In the genomic region with DNA sequence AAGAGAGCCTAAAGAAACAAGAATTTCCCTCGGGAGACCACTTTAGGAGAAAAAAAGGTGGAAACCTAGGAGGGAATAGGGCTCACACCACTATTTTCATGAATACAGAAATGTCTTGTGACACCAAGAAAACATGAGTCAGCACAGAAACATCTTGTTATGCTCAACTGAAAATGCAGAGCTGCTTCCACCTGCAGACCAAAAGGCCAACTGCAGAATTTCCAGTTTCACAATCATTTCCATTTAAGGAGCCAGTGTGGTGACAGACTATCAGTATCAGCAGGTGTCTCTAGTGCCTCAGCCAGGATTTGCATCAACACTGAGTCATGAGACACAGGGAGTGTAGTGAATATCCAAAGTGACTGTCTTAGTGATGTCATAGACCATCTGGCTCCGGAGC, we compare ENCODE assay signal across 8 mouse cellular contexts. TPM values are rescaled to one million over a fixed set of nuclear protein-coding genes. Genes with fewer than 3 reads are reported as not detected.
DNase-seq lines count a peak whose midpoint lies in the region; ATAC-seq and TF ChIP-seq lines count a peak whose summit lies in the region.

No protein-coding gene starts in this region.

- no peak for ATAC-seq in limb, embryonic 14.5 days (ENCODE audit: low FRiP score, low read depth)
- peak; percentile 96 for ATAC-seq in Patski
- peak; percentile 95 for ATAC-seq in frontal cortex, adult (ENCODE audit: low TSS enrichment)

- H3K36me3 ChIP-seq in limb, embryonic 14.5 days (ENCODE audit: control insufficient read depth, insufficient read depth, low read length), result no peaks in the 10 kb centered on the region
- no peaks in the 10 kb centered on the region for H3K36me3 ChIP-seq in limb, embryonic 10.5 days
- no peaks in the 10 kb centered on the region for H3K36me3 ChIP-seq in myocyte (ENCODE audit: control insufficient read depth, insufficient read depth)

- no peak overlapping the region for H3ac ChIP-seq in myocyte (ENCODE audit: control insufficient read depth, insufficient read length)

- H3K27me3 ChIP-seq in limb, embryonic 14.5 days (ENCODE audit: control insufficient read depth, insufficient read depth, low read length), result no peaks in the 10 kb centered on the region
- no peaks in the 10 kb centered on the region for H3K27me3 ChIP-seq in limb, embryonic 10.5 days (ENCODE audit: low read depth, poor library complexity, severe bottlenecking)
- H3K27me3 ChIP-seq in Patski, result no peaks in the 10 kb centered on the region
- no peaks in the 10 kb centered on the region for H3K27me3 ChIP-seq in myocyte (ENCODE audit: control insufficient read depth, insufficient read depth, insufficient read length)

- TF ChIP-seq CTCF in Patski (IDR thresholded peaks at IDR 0.05), result peak; percentile 90

- POLR2A ChIA-PET in Patski (lab: Charles Lee), result no interaction called here

- no peak overlapping the region for H3K4me3 ChIP-seq in limb, embryonic 14.5 days (replicated peaks; ENCODE audit: low read length)
- no peak overlapping the region for H3K4me3 ChIP-seq in limb, embryonic 10.5 days
- H3K4me3 ChIP-seq in myocyte, result no peak overlapping the region

- 62% methylated on average over 2 of the region's 2 CpGs for WGBS in limb, embryonic 14.5 days
- WGBS in limb, embryonic 10.5 days, result 68% methylated on average over 2 of the region's 2 CpGs

- H3K4me2 ChIP-seq in limb, embryonic 14.5 days (replicated peaks; ENCODE audit: low read depth, low read length, severe bottlenecking), result no peak overlapping the region
- no peak overlapping the region for H3K4me2 ChIP-seq in myocyte (ENCODE audit: low read depth)

- H3K4me1 ChIP-seq in limb, embryonic 14.5 days (ENCODE audit: control insufficient read depth, insufficient read depth, low read length), result no peaks in the 10 kb centered on the region
- H3K4me1 ChIP-seq in limb, embryonic 10.5 days, result 0 out of 2 replicates have a peak, but pooled peaks cover 3% of the 10 kb centered on the region

- H3K9me3 ChIP-seq in limb, embryonic 14.5 days (ENCODE audit: control insufficient read depth, low read length), result no peaks in the 10 kb centered on the region
- no peaks in the 10 kb centered on the region for H3K9me3 ChIP-seq in limb, embryonic 10.5 days (replicated peaks)

- TF ChIP-seq POLR2A in limb, embryonic 14.5 days (IDR thresholded peaks at IDR 0.05; ENCODE audit: borderline replicate concordance, extremely low read depth, insufficient read depth, insufficient read length), result no peak
- TF ChIP-seq POLR2A in myocyte (IDR thresholded peaks at IDR 0.05; ENCODE audit: insufficient read length, low read depth), result no peak

- in situ Hi-C loops in Patski (cut with MboI; ENCODE audit: low pct_unique_long_range_greater_than_20kb), result no loop called here

- H3K27ac ChIP-seq in limb, embryonic 14.5 days (replicated peaks; ENCODE audit: low read depth, low read length), result no peak overlapping the region
- H3K27ac ChIP-seq in limb, embryonic 10.5 days, result no peak overlapping the region

- peak; percentile 15 for DNase-seq in limb, embryonic 14.5 days (ENCODE audit: low spot score)
- no peak for DNase-seq in limb, embryonic 10.5 days (ENCODE audit: low spot score)
- peak; percentile 66 for DNase-seq in Patski (ENCODE audit: low read depth, low spot score)
- peak; percentile 42 for DNase-seq in kidney, postnatal 14 days
- DNase-seq in spleen, postnatal 14 days (ENCODE audit: low spot score in 2 of 2), result no peak
- DNase-seq in thymus, adult 18-20 months, result no peak

- no peak overlapping the region for H3K9ac ChIP-seq in limb, embryonic 14.5 days (ENCODE audit: low read depth, low read length, severe bottlenecking)

- CTCF ChIA-PET in Patski (lab: Charles Lee), result interaction anchor here (0.7 to 2.3 kb wide), 12 partner anchors 11 to 476 kb away, joined by 3 to 8 read pairs (median 3); partner anchors contain the start of gene Cldn1

- H3K79me2 ChIP-seq in myocyte (ENCODE audit: control insufficient read depth, insufficient read depth), result no peaks in the 10 kb centered on the region

TF ChIP-seq in myocyte, 11 proteins besides CTCF, POLR2A, EP300 and RAD21:
- TF ChIP-seq SRF (IDR thresholded peaks at IDR 0.05; ENCODE audit: control insufficient read depth, insufficient read length, low read depth) (peak; percentile 68), REST (IDR thresholded peaks at IDR 0.05; ENCODE audit: insufficient read depth, insufficient read length) (no peak)
TF ChIP-seq in myocyte: peak in this region for 1.

RNA-seq across cellular contexts. Expression of gene Cldn16, which starts 15.3 kb away (rescaled TPM):
- not detected in 2 replicates for polyA plus RNA-seq in limb, embryonic 14.5 days (2012; rRNA removed)
- not detected in 2 replicates for polyA plus RNA-seq in limb, embryonic 14.5 days (2014; fragmentation: Nextera tagmentation; extraction: Ambion mirVana)
- polyA plus RNA-seq in limb, embryonic 10.5 days (2016; fragmentation: Nextera tagmentation; extraction: Ambion mirVana), result not detected in 2 replicates
- polyA plus RNA-seq in Patski (2021) (not detected), myocyte (2012; fragmentation: generic; extraction: Trizol) (not detected)

Comparison
In these comparisons a context has a peak if more than half of its experiments do, and no peak if none do; other contexts are left out.
1. DNase-seq: peak in limb, embryonic 14.5 days (single experiment), Patski (single experiment) and kidney, postnatal 14 days (single experiment); none in limb, embryonic 10.5 days (single experiment), spleen, postnatal 14 days (0 of 2) and thymus, adult 18-20 months (0 of 2).